ENCODE assay signal across 8 mouse cellular contexts in genomic region chr2:164785481-164786387, GRCm38 (mm10). TPM values are rescaled to one million over a fixed set of nuclear protein-coding genes. Genes with fewer than 3 reads are reported as not detected.
DNase-seq lines count a peak whose midpoint lies in the region; ATAC-seq lines count a peak whose summit lies in the region.

Gene Snx21 (plus strand): TSS chr2:164785823.

- DNase-seq in CD4-positive, CD25-positive, alpha-beta regulatory T cell, adult 2 months (ENCODE audit: low read depth, low spot score): peak; percentile 77
- DNase-seq in brain, embryonic 18.5 days (ENCODE audit: low read depth, low spot score): peak; percentile 65
- peak; percentile 88 for DNase-seq in liver, embryonic 11.5 days (ENCODE audit: low spot score)
- peak; percentile 76 for DNase-seq in naive thymus-derived CD4-positive, alpha-beta T cell, adult 2 months (ENCODE audit: low read depth)
- DNase-seq in splenic B cell, adult 2 months (ENCODE audit: low read depth, low spot score): peak; percentile 73

- H3K9ac ChIP-seq in heart, embryonic 11.5 days (ENCODE audit: low read depth, low read length): peak within 1 kb of the TSS; percentile 79
- peak within 1 kb of the TSS; percentile 85 for H3K9ac ChIP-seq in kidney, embryonic 16.5 days (replicated peaks; ENCODE audit: low read length)
- H3K9ac ChIP-seq in liver, embryonic 11.5 days (ENCODE audit: low read depth, low read length): peak within 1 kb of the TSS; percentile 66

- H3K4me3 ChIP-seq in heart, embryonic 11.5 days (ENCODE audit: low read depth, low read length): peak within 1 kb of the TSS; percentile 59
- H3K4me3 ChIP-seq in kidney, embryonic 16.5 days (ENCODE audit: low read length): peak within 1 kb of the TSS; percentile 69
- H3K4me3 ChIP-seq in liver, embryonic 11.5 days (ENCODE audit: low read depth, low read length): peak within 1 kb of the TSS; percentile 70

- peak within 1 kb of the TSS; percentile 71 for H3K4me2 ChIP-seq in heart, embryonic 11.5 days
- peak within 1 kb of the TSS; percentile 88 for H3K4me2 ChIP-seq in kidney, embryonic 16.5 days (replicated peaks; ENCODE audit: low read depth, low read length)
- peak within 1 kb of the TSS; percentile 91 for H3K4me2 ChIP-seq in liver, embryonic 11.5 days

- no peaks in the 10 kb centered on the region for H3K27me3 ChIP-seq in heart, embryonic 11.5 days (ENCODE audit: control insufficient read depth, insufficient read depth, low read length)
- H3K27me3 ChIP-seq in kidney, embryonic 16.5 days (ENCODE audit: insufficient read depth, low read length): no peaks in the 10 kb centered on the region
- peaks cover 3% of the 10 kb centered on the region; the same call in 1 of the 2 replicates for H3K27me3 ChIP-seq in liver, embryonic 11.5 days (replicated peaks; ENCODE audit: control insufficient read depth, insufficient read depth, low read length)
- H3K27me3 ChIP-seq in splenic B cell, adult 2 months (ENCODE audit: control insufficient read depth, insufficient read depth, low read length, poor library complexity, severe bottlenecking): no peaks in the 10 kb centered on the region

- H3K36me3 ChIP-seq in heart, embryonic 11.5 days (ENCODE audit: control insufficient read depth, insufficient read depth, low read length): no peaks in the 10 kb centered on the region
- H3K36me3 ChIP-seq in kidney, embryonic 16.5 days (ENCODE audit: insufficient read depth, low read length): peaks cover 3% of the 10 kb centered on the region; the same call in 1 of the 2 replicates
- H3K36me3 ChIP-seq in liver, embryonic 11.5 days (ENCODE audit: control insufficient read depth, insufficient read depth, low read length): no peaks in the 10 kb centered on the region
- H3K36me3 ChIP-seq in splenic B cell, adult 2 months (ENCODE audit: control insufficient read depth, insufficient read depth, low read length, poor library complexity, severe bottlenecking): no peaks in the 10 kb centered on the region; the same call in 1 of the 2 replicates

- peaks cover 18% of the 10 kb centered on the region for H3K4me1 ChIP-seq in heart, embryonic 11.5 days (ENCODE audit: control insufficient read depth, insufficient read depth, low read length)
- peaks cover 25% of the 10 kb centered on the region for H3K4me1 ChIP-seq in kidney, embryonic 16.5 days (ENCODE audit: insufficient read depth, low read length)
- 0 out of 2 replicates have a peak, but pooled peaks cover 14% of the 10 kb centered on the region for H3K4me1 ChIP-seq in liver, embryonic 11.5 days (replicated peaks; ENCODE audit: control insufficient read depth, insufficient read depth, low read length)

- no peaks in the 10 kb centered on the region for H3K9me3 ChIP-seq in heart, embryonic 11.5 days (replicated peaks; ENCODE audit: control insufficient read depth, low read length)
- H3K9me3 ChIP-seq in kidney, embryonic 16.5 days (ENCODE audit: low read length): no peaks in the 10 kb centered on the region
- no peaks in the 10 kb centered on the region for H3K9me3 ChIP-seq in liver, embryonic 11.5 days (ENCODE audit: control insufficient read depth, low read length)

- peak; percentile 84 for ATAC-seq in erythroid progenitor cell, adult 5-6 weeks (replicated peaks; ENCODE audit: low FRiP score, poor library complexity, severe bottlenecking)
- ATAC-seq in heart, embryonic 11.5 days (replicated peaks; ENCODE audit: insufficient number of reproducible peaks, low FRiP score, low TSS enrichment): peak; percentile 90
- peak; percentile 94 for ATAC-seq in kidney, embryonic 16.5 days (ENCODE audit: low FRiP score, low TSS enrichment)
- ATAC-seq in liver, embryonic 11.5 days (replicated peaks; ENCODE audit: low FRiP score): peak; percentile 82

- WGBS in heart, embryonic 11.5 days (ENCODE audit: insufficient replicate concordance): under 1% methylated on average over 81 of the region's 89 CpGs
- under 1% methylated on average over 80 of the region's 89 CpGs for WGBS in kidney, embryonic 16.5 days
- WGBS in liver, embryonic 11.5 days: under 1% methylated on average over 84 of the region's 89 CpGs

- H3K27ac ChIP-seq in heart, embryonic 11.5 days (ENCODE audit: low read depth, low read length): peak within 1 kb of the TSS; percentile 86
- peak within 1 kb of the TSS; percentile 91 for H3K27ac ChIP-seq in kidney, embryonic 16.5 days (ENCODE audit: low read length)
- H3K27ac ChIP-seq in liver, embryonic 11.5 days (ENCODE audit: low read depth, low read length): peak within 1 kb of the TSS; percentile 69

RNA-seq across cellular contexts. Expression of gene Snx21, which starts in this region (rescaled TPM):
- total RNA-seq in erythroid progenitor cell, adult 5-6 weeks (2015; ENCODE audit: low replicate concordance): not detected in 2 replicates
- total RNA-seq in erythroid progenitor cell, adult 5-6 weeks (2017; ENCODE audit: low replicate concordance): 0.13 TPM in 1 of 2 replicates, not detected in the other
- polyA plus RNA-seq in heart, embryonic 11.5 days (2014; fragmentation: Nextera tagmentation; extraction: Ambion mirVana): 25.1 and 27.2 TPM in 2 replicates
- polyA plus RNA-seq in kidney, embryonic 16.5 days (2015; fragmentation: Nextera tagmentation; extraction: Ambion mirVana): 22.7 and 25.2 TPM in 2 replicates
- 8.3 and 8.4 TPM in 2 replicates for polyA plus RNA-seq in liver, embryonic 11.5 days (2014; fragmentation: Nextera tagmentation; extraction: Ambion mirVana)

Comparison
In these comparisons a context has a peak if more than half of its experiments do, and no peak if none do; other contexts are left out.
1. Peak in every context shown above with its lines: DNase-seq, ATAC-seq, H3K4me3 ChIP-seq and H3K27ac ChIP-seq.
2. Peak in ATAC-seq in erythroid progenitor cell, adult 5-6 weeks; RNA of the gene not detected or under 1 TPM.